Mouse (Mus musculus) brain, adult 2 months (tissue): ENCODE results near the gene Morf4l2.
A peak's percentile ranks its signal among the peaks of the same experiment; 100 is the strongest.
"Not testable (repeated sequence)": the region's sequence is repeated elsewhere in the genome, so short reads cannot be mapped to it uniquely, and the experiment has no call there.

ENCODE experiments used
- DNase-seq: peaks from one replicate; pipeline ENCODE4 v3.0.0; 2011; ENCODE audit warnings: low read depth, low spot score

The Morf4l2 gene

GRCm38 (mm10) chrX:136743459-136743858, at the start of gene Morf4l2:
Gene Morf4l2 (minus strand): TSS chrX:136743690.
- no peak for DNase-seq

- no peak for DNase-seq
These were observed 46.0 kb upstream of the Morf4l2 start for GRCm38 (mm10) chrX:136789446-136789845.

GRCm38 (mm10) chrX:136780041-136780440, 36.6 kb upstream of the Morf4l2 start, which contains the start of gene Glra4:
Gene Glra4 (minus strand): TSS chrX:136780141.
- DNase-seq, result no peak

- DNase-seq, result no peak
These were observed 35.8 kb upstream of the Morf4l2 start for GRCm38 (mm10) chrX:136779262-136779661.

- no peak for DNase-seq
These were observed 34.6 kb upstream of the Morf4l2 start for GRCm38 (mm10) chrX:136778046-136778445.

- DNase-seq, result peak; percentile 21
These were observed 29.5 kb upstream of the Morf4l2 start for GRCm38 (mm10) chrX:136773035-136773434.

- DNase-seq, result peak; percentile 68
These were observed 17.9 kb upstream of the Morf4l2 start for GRCm38 (mm10) chrX:136761103-136762074.

- peak; percentile 87 for DNase-seq
These were observed 12.0 kb upstream of the Morf4l2 start for GRCm38 (mm10) chrX:136755464-136755863.

- peak; percentile 87 for DNase-seq
These were observed 5.8 kb upstream of the Morf4l2 start for GRCm38 (mm10) chrX:136749329-136749728.

GRCm38 (mm10) chrX:136744663-136745062, 1.2 kb upstream of the Morf4l2 start:
- peak; percentile 18 for DNase-seq

- DNase-seq, result peak; percentile 90
These were observed 808 bp downstream of the Morf4l2 start for GRCm38 (mm10) chrX:136742661-136743103.

- DNase-seq, result no peak
These were observed 1.2 kb downstream of the Morf4l2 start for GRCm38 (mm10) chrX:136742241-136742640.

- peak; percentile 89 for DNase-seq
These were observed 1.8 kb downstream of the Morf4l2 start for GRCm38 (mm10) chrX:136741651-136742201.

- DNase-seq, result peak; percentile 99
These were observed 2.5 kb downstream of the Morf4l2 start for GRCm38 (mm10) chrX:136740791-136741650.

GRCm38 (mm10) chrX:136740087-136740790, 3.3 kb downstream of the Morf4l2 start:
- no peak for DNase-seq

- no peak for DNase-seq
These were observed 11.5 kb downstream of the Morf4l2 start for GRCm38 (mm10) chrX:136732016-136732415.

- DNase-seq, result not testable (repeated sequence)
These were observed 28.6 kb downstream of the Morf4l2 start for GRCm38 (mm10) chrX:136714742-136715474.

- DNase-seq, result peak; percentile 29
These were observed 34.7 kb downstream of the Morf4l2 start for GRCm38 (mm10) chrX:136708782-136709181.

GRCm38 (mm10) chrX:136708168-136708681, 35.3 kb downstream of the Morf4l2 start:
- DNase-seq, result peak; percentile 65
